Mouse (Mus musculus) liver, adult 2 months (tissue): ENCODE data around the gene Dlst. TPM values are rescaled to one million over a fixed set of nuclear protein-coding genes. Genes with fewer than 3 reads are reported as not detected.
A peak's percentile ranks its signal among the peaks of the same experiment; 100 is the strongest.
"Not testable (repeated sequence)": the region's sequence is repeated elsewhere in the genome, so short reads cannot be mapped to it uniquely, and the experiment has no call there.

Experiments
- DNase-seq: peaks from one replicate; pipeline ENCODE4 v3.0.0-alpha.2; 2011; ENCODE audit warnings: low read depth, low spot score; ENCODE audit errors: extremely low read depth
- H3K27ac ChIP-seq: fragments of 200-500 bp; replicated peaks from 2 replicates; pipeline ENCODE4 v1.5.1; 2012; ENCODE audit warnings: low read depth, mild to moderate bottlenecking, control low read depth, inconsistent platforms, low read length; ENCODE audit not compliant: insufficient read depth
- H3K27me3 ChIP-seq: fragments of 200-500 bp; 2 replicates; pipeline ENCODE4 v1.6.1; 2012; ENCODE audit warnings: mild to moderate bottlenecking, moderate library complexity, low read length, inconsistent platforms; ENCODE audit not compliant: control insufficient read depth, insufficient read depth
- H3K36me3 ChIP-seq: fragments of 200-500 bp; 2 replicates; pipeline ENCODE4 v1.6.1; 2012; ENCODE audit warnings: low read length, inconsistent platforms; ENCODE audit not compliant: control insufficient read depth, insufficient read depth
- H3K4me1 ChIP-seq: fragments of 200-500 bp; 2 replicates; pipeline ENCODE4 v1.6.1; 2011; ENCODE audit warnings: low read length; ENCODE audit not compliant: control insufficient read depth, insufficient read depth
- H3K4me3 ChIP-seq: fragments of 200-500 bp; 2 replicates; pipeline ENCODE4 v1.5.1; 2011; ENCODE audit warnings: low read depth, mild to moderate bottlenecking, control low read depth, low read length, moderate library complexity; ENCODE audit not compliant: insufficient read depth
- H3K79me2 ChIP-seq: fragments of 200-500 bp; 2 replicates; pipeline ENCODE4 v1.6.1; 2012; ENCODE audit warnings: inconsistent platforms, mild to moderate bottlenecking, low read length, moderate library complexity; ENCODE audit not compliant: control insufficient read depth, insufficient read depth
- H3K9ac ChIP-seq: fragments of 200-500 bp; 2 replicates; pipeline ENCODE4 v1.6.1; 2012; ENCODE audit warnings: low read depth, mild to moderate bottlenecking, control low read depth, inconsistent platforms, low read length
- CTCF ChIP-seq: fragments of 200-500 bp; IDR thresholded peaks from 2 replicates; pipeline ENCODE4 v1.5.1; 2011; ENCODE audit warnings: low read depth, low read length, control low read depth
- POLR2A ChIP-seq: fragments of 200-500 bp; IDR thresholded peaks from 2 replicates; pipeline ENCODE4 v1.6.1; 2011; ENCODE audit warnings: low read length, control low read depth; ENCODE audit not compliant: insufficient read depth; ENCODE audit errors: extremely low read depth
- WGBS: fragments of 180-500 bp; shearing (Covaris S2); methylation state at CpG from one replicate; pipeline ENCODE4 v1.1.7; 2018; 5-methylcytosine and 5-hydroxymethylcytosine counted together
- polyA plus RNA-seq: library from polyadenylated mRNA; depleted of rRNA; stranded (reverse); fragments of >200 nt; gene quantifications from 2 replicates; pipeline ENCODE4 v1.2.3, GENCODE M21; 2012
- total RNA-seq: library from RNA; depleted of rRNA; stranded (reverse); fragments of >200 nt; gene quantifications from 2 replicates; pipeline ENCODE4 v1.2.3, GENCODE M21; 2014

The Dlst gene
- total and polyA plus RNA-seq, 2 experiments: 111 to 149 TPM

GRCm38 (mm10) chr12:85140036-85140701 lies 29.5 kb downstream of the Dlst start:
- Histone ChIP-seq H3K27me3 (no peaks in the 10 kb centered on the region), H3K4me1 (0 out of 2 replicates have a peak, but pooled peaks cover 1% of the 10 kb centered on the region), H3K9ac (no peak overlapping the region), H3K4me3 (no peak overlapping the region), H3K79me2 (no peaks in the 10 kb centered on the region), H3K27ac (no peak overlapping the region), H3K36me3 (no peaks in the 10 kb centered on the region)
- TF ChIP-seq CTCF: no peak
- TF ChIP-seq POLR2A: no peak
- 58% methylated on average over 18 of the region's 18 CpGs for WGBS
- no peak for DNase-seq

DNA sequence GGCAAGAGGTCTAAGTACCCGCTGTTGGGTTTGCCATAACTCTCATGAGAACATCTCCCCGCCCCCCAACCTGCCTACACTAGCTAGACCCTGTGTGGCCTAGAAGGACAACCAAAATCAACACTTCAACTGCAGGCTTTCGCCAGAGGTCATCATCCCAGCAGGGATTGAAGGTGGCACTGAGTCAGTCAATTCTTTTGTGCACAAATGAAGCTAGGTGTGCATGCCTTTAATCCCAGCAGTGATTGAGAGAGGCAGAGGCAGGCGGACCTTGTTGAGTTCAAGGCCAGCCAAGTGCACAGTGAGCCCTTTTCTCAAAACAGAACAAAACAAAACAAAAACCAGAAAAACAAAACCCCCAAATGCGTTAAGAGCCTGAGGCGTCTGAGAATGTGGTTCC lies 30.5 kb downstream of the Dlst start:
- Histone ChIP-seq H3K27ac (no peak overlapping the region), H3K4me1 (0 out of 2 replicates have a peak, but pooled peaks cover 1% of the 10 kb centered on the region), H3K4me3 (no peak overlapping the region), H3K36me3 (no peaks in the 10 kb centered on the region), H3K9ac (no peak overlapping the region), H3K79me2 (no peaks in the 10 kb centered on the region), H3K27me3 (no peaks in the 10 kb centered on the region)
- DNase-seq: no peak
- WGBS: 85% methylated on average over 6 of the region's 6 CpGs
- TF ChIP-seq CTCF: no peak
- TF ChIP-seq POLR2A: no peak

DNA sequence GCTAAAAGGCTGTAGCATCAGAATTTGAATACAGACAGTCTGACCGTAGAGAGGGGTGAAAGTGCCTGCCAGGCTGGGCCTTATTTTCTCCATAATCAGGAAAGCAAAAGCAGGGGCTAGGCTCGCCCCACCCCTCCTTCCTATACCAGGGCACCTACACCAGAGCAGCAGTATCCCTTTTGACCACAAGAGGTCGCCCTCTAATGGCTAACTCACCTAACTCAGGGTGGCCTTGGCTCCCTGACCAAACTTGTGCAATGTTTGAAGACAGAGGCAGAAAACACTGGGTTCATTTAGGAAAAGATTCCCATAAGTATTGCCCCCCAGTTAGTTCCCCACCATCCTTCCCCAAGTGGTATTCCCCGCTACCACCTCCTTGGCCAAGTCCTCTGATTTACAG lies 32.2 kb downstream of the Dlst start:
- no peak overlapping the region for H3K9ac ChIP-seq
- 0 out of 2 replicates have a peak, but pooled peaks cover 1% of the 10 kb centered on the region for H3K4me1 ChIP-seq
- H3K27me3 ChIP-seq: no peaks in the 10 kb centered on the region
- H3K27ac ChIP-seq: no peak overlapping the region
- no peak overlapping the region for H3K4me3 ChIP-seq
- no peaks in the 10 kb centered on the region for H3K36me3 ChIP-seq
- peak; percentile 72 for DNase-seq
- 21% methylated on average over 4 of the region's 4 CpGs for WGBS
- no peak for TF ChIP-seq POLR2A
- TF ChIP-seq CTCF: peak; percentile 85
- H3K79me2 ChIP-seq: no peaks in the 10 kb centered on the region

DNA sequence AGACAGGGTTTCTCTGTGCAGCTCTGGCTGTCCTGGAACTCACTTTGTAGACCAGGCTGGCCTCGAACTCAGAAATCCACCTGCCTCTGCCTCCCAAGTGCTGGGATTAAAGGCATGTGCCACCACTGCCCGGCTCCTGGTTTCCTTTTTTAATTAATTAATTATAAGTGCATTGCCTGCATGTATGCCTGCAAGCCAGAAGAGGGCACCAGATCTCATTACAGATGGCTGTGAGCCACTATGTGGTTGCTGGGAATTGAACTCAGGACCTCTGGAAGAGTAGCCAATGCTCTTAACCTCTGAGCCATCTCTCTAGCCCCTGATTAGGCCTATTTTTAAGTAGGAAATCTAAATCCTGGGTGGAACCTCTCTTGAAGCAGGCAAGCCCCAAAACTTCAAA lies 33.6 kb downstream of the Dlst start:
- not testable (repeated sequence) for H3K9ac ChIP-seq, H3K27me3 ChIP-seq, DNase-seq, H3K4me1 ChIP-seq, H3K4me3 ChIP-seq, H3K36me3 ChIP-seq, H3K79me2 ChIP-seq, H3K27ac ChIP-seq
- WGBS: 73% methylated on average over 2 of the region's 2 CpGs

DNA sequence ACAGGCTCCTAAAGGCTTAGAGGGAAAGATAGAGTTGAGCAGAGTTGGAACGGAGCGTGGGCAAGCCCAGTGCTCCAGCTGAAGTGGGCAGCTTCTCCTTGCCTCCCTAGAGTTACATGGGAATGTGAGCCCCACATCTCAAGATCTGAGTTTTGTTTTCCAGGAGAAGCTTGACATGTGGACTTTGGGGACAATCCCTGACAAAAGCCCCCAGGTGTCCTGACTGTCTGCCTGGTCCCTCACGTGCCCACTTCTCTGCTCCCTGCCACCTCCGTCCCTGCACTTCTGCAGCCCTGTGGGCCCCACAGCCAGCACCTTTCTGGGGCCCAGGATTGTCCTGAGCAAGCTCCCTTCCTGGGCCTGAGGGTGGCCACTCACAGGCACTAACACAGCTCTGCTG lies 34.2 kb downstream of the Dlst start:
- no peaks in the 10 kb centered on the region for H3K27me3 ChIP-seq
- H3K36me3 ChIP-seq: no peaks in the 10 kb centered on the region
- no peaks in the 10 kb centered on the region for H3K79me2 ChIP-seq
- DNase-seq: no peak
- WGBS: 98% methylated on average over 4 of the region's 4 CpGs
- no peak for TF ChIP-seq POLR2A
- no peak for TF ChIP-seq CTCF
- H3K4me1 ChIP-seq: 0 out of 2 replicates have a peak, but pooled peaks cover 1% of the 10 kb centered on the region
- H3K4me3 ChIP-seq: no peak overlapping the region
- no peak overlapping the region for H3K9ac ChIP-seq
- H3K27ac ChIP-seq: no peak overlapping the region

GRCm38 (mm10) chr12:85145630-85146029 lies 35.0 kb downstream of the Dlst start:
- TF ChIP-seq CTCF (no peak), POLR2A (no peak)
- H3K4me1 ChIP-seq: 0 out of 2 replicates have a peak, but pooled peaks cover 1% of the 10 kb centered on the region
- no peak overlapping the region for H3K4me3 ChIP-seq
- H3K27ac ChIP-seq: no peak overlapping the region
- H3K27me3 ChIP-seq: no peaks in the 10 kb centered on the region
- DNase-seq: no peak
- WGBS: 81% methylated on average over 9 of the region's 9 CpGs
- no peak overlapping the region for H3K9ac ChIP-seq
- no peaks in the 10 kb centered on the region for H3K79me2 ChIP-seq
- no peaks in the 10 kb centered on the region for H3K36me3 ChIP-seq
